Mouse (Mus musculus) liver, postnatal 0 days (tissue): ENCODE measurements around the gene Rnf150.

Experiments
- CTCF ChIP-seq: sonication (generic); IDR thresholded peaks from 2 replicates; pipeline ENCODE4 v1.5.1; 2016; ENCODE audit warnings: antibody characterized with exemption, low read depth
- EP300 ChIP-seq: IDR thresholded peaks from 2 replicates; pipeline ENCODE4 v1.6.1; 2016; ENCODE audit warnings: antibody characterized with exemption, low read depth, mild to moderate bottlenecking

DNA sequence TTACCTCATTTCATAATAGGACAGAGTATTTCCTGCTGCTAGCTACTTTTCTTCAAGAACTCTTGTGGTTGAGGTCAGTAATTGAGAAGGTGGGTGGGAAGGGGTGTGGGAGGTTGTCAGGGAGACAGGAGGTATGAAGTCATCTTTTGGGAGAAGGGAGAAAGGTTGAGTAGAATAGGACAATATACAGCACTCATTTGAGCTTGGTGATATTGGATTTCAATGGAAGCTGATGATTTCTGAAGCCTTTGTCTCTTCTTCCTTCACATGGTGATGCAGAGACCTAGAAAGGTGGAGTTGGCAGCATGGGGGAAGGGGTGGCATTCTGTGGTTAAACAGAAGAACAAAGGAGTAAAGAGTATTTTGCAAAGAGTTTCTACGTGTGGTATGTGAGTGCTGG lies 119.7 kb downstream of the Rnf150 start:
- TF ChIP-seq CTCF (no peak), EP300 (no peak)
